Mouse (Mus musculus) gastrocnemius, postnatal 14 days (tissue): ENCODE data around the gene Obscn. TPM values are rescaled to one million over a fixed set of nuclear protein-coding genes. Genes with fewer than 3 reads are reported as not detected.

Experiments
- DNase-seq: peaks from one replicate; pipeline ENCODE4 v3.0.0; 2021; ENCODE audit warnings: mixed read lengths
- intact Hi-C: fragments of 180-260 bp; cut with DNase I; formaldehyde crosslinking; loops from one replicate; pipeline ENCODE4 v1.15.1; 2025; ENCODE audit warnings: low total_unique reads
- total RNA-seq, 2 experiments: library from RNA; stranded (reverse); gene quantifications; 2 replicates each; pipeline ENCODE4 v1.2.3; 2021

Gene Obscn
- total RNA-seq, 2 experiments from 2014 or later, result 708 to 848 TPM

DNA sequence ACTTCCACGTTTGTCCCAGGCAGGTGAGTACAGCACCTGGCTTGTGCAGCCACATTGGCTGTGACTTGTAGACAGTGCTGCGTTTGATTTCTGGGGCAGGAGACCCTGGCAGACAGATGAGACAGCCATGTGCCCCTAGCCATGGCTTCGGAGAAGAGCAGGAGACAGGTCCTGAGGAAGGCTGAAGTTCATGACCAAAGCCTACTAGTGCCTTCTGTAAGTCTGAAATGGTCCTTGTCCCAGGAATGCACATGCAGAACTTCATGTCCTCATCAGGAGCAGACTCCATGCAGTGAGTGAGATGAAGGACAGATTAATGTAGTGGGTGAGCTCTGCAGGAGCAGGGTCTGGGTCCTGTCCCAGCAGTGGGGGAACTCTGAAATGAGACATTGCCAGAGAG, 144.3 kb downstream of the Obscn start:
- peak; percentile 2 for DNase-seq
- intact Hi-C loops, result no loop called here

DNA sequence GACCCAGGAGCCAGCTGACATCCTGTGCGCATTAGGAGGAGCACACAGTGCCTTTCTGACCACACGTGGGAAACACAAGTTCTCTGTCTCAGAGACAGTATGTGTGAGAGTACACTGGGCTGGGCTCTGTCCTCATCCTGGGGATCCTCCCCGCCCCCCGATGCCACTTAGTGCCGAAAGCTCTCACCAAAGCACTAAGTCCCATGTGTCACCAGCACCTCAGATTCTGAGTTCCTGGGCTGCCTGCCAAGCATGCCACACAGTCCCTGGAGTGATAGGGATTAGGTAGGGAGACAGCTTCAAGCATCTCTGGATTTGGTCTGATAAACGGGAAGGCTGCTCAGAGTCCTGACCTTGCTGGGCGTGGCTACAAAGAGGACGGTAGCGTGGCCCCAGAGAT, 145.4 kb downstream of the Obscn start:
- intact Hi-C loops, result no loop called here
- peak; percentile 39 for DNase-seq

DNA sequence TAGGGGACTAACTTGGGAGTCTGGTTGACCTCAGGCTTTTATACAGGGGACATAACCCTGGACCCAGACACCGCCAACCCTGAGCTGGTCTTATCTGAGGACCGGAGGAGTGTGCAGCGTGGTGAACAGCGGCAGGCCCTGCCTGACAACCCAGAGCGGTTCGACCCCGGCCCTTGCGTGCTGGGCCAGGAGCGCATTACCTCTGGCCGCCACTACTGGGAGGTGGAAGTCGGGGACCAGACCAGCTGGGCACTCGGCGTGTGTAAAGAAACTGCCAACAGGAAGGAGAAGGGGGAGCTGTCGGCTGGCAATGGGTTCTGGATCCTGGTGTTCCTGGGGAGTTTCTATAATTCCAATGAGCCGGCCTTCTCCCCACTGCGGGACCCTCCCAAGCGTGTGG, 146.1 kb downstream of the Obscn start:
- intact Hi-C loops, result no loop called here
- peak; percentile 16 for DNase-seq

GRCm38 (mm10) chr11:58989166-58989565, 147.0 kb downstream of the Obscn start:
- intact Hi-C loops, result no loop called here
- DNase-seq, result peak; percentile 0

DNA sequence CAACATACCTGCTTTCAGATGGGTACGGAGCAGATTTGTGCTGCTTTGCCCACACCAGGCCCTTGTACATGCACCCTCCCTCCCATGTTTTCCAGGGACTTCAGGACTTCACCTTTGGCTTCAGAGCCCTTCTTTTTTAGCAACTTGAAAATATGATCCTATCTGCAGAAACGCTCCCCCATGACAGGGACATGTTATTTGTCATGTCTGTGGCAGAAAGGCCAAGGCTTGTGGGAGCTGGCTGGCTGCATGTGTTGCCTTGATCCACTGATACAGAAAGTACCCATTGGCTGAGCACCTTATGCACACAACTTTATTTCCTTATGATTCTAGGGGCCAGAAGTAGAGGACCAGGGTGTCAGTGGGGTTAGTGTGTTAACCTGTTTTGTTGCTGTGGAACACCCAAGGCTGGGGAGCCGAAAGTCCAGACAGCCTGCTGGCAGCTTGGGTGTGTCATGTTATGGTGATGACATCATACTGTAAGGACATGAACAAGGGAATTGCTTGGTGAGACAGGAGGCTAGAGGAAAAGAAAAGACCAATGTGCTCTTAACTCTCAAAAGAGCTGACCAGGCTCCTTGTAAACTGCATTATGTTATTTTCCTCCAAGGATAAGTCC, 150.8 kb downstream of the Obscn start:
- DNase-seq, result no peak
- intact Hi-C loops, result no loop called here

- intact Hi-C loops, result no loop called here
- no peak for DNase-seq
These were observed 151.5 kb downstream of the Obscn start for GRCm38 (mm10) chr11:58984657-58985056.

- DNase-seq, result no peak
- intact Hi-C loops, result no loop called here
These were observed 152.4 kb downstream of the Obscn start for GRCm38 (mm10) chr11:58983691-58984341.

DNA sequence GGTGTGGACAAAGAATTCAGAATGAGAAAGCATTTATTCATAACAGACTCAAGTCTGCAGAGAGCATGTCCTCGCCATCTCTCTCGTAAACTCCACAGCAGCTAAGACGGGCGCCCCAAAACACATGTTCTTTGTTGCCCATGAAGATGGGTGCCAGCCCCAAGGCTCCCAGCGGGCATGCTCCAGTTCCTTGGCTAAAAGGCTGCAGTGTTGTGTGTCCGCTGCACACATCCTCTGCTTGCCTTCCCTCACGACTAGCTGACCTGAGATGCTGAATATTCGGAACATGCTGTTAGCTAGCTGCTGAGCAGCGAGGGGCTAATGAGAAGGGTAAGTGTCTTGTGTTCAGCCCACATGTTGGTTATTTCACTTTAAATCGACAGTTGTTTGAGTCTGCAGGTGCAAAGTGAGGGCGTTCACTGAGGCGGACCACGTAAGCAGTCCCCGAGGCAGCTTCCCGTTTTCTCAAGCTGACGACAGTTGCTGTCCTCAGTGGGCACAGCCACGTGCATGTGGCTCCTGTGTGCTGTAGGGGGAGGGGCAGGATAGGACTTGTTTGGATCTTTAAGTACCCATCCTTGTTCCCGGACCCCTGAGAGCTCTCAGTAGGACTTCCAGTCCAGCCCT, 153.6 kb downstream of the Obscn start:
- no peak for DNase-seq
- intact Hi-C loops, result no loop called here

GRCm38 (mm10) chr11:58981541-58982447, 154.4 kb downstream of the Obscn start:
- intact Hi-C loops, result no loop called here
- peak; percentile 88 for DNase-seq

DNA sequence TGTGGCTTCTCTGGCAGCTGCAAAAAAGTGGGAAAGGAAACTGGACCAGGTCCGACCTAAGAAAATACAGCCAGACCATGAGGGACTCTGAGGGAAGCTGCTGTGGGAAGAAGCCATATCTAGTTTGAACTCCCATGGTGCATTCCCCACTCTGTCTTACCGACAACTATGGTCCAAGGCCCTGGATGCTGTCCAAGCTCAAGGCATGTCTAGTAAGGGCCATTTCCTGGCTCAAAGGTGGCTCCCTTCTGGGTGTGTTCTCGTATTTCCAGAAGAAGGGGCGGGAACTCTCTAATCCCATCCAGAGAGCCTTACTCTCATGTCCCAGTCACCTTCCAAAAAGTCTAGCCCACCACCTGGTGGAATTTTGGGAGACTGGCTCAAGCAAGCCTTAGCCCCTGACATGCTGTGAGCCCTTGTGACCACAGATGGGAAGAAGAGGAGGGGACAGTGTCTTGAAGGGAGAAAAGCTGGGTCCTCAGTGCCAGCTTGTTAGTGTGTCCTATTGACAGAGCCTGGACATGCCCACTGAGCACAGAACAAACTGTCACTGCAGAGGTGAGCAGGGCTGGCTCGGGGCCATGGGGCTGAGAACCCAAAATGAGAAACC, 155.7 kb downstream of the Obscn start:
- intact Hi-C loops, result no loop called here
- no peak for DNase-seq

GRCm38 (mm10) chr11:58979661-58980060, 156.5 kb downstream of the Obscn start:
- intact Hi-C loops, result no loop called here
- peak; percentile 47 for DNase-seq

DNA sequence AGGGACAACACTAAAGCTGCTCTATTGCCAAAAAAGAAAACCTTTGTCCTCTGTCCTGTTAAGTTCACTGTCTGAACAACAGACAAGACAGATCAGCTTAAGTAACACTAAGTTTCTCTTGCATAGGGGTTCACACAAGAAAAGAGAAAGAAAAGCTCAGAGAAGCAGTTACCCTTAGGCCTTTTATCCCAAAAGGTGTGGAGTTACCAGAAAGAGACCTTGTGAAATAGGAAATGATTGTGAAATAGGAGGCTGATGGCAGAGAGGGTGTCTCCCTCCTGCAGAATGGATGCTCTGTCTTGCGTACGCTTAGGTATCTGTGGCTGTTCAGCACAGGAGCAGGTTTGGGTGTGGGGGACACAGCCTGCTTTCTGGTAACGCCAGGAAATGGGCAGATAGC, 157.0 kb downstream of the Obscn start:
- DNase-seq, result no peak
- intact Hi-C loops, result no loop called here

DNA sequence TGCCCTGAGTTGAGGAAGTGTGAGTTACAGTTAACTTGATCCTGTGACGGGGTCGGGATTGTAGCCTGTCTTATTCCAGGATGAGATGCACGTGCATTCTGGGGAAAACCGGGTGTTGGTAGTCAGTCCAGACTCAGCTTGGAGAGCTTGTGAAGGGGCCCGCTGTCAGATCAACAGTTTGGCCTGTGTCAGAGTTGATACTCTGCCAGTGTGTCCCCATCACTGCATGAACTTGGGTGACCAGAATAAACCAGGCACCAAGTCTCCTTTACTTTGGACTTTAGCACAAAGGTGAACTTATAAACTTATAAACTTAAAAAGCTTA, 157.5 kb downstream of the Obscn start:
- no peak for DNase-seq
- intact Hi-C loops, result no loop called here

- peak; percentile 52 for DNase-seq
- intact Hi-C loops, result no loop called here
These were observed 158.0 kb downstream of the Obscn start, which contains the start of gene Trim11 for GRCm38 (mm10) chr11:58978027-58978705. Trim11 (plus strand) TSS chr11:58978093.

DNA sequence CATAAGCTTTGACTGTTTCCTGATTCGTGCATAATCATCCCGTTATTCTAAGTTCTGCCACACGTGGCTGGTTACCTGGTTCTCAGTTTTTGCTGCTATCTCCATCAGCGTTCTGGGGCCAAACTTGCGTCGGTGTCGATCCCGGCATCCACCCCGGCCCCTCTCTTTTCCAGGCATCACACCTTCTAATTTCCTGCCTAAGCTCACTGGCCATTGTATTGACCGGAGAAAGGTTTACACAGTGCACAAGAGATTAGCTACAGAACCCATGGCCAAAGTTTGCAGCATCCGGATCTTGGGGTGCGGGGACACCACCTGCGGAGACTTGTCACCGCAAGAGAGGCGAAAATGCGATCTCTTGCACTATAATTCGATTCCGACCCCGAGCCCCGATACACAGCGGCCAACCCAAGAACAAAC, 158.6 kb downstream of the Obscn start:
- no peak for DNase-seq
- intact Hi-C loops, result no loop called here

DNA sequence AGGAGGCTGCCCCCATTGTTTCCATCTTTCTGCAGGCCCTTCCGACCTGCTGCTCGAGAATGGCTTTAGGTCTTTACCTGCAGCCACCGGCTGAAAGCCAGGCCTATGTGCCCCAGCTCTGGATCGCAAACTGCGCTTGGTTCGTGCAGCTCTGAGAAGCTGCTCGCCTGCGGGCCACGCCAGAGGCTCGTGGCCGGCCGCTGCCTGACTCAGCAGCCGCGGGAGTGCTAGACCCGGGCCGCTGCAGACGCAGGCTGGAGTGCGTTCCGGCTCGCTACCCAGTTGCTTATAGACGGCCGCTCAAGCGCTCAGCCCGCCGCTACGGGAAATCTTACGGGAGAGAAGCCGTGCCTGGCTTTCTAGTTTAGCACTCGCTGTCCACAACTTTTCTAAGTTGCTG, 159.1 kb downstream of the Obscn start:
- intact Hi-C loops, result no loop called here
- DNase-seq, result no peak

GRCm38 (mm10) chr11:58974414-58974813, 161.8 kb downstream of the Obscn start:
- DNase-seq, result no peak
- intact Hi-C loops, result no loop called here

DNA sequence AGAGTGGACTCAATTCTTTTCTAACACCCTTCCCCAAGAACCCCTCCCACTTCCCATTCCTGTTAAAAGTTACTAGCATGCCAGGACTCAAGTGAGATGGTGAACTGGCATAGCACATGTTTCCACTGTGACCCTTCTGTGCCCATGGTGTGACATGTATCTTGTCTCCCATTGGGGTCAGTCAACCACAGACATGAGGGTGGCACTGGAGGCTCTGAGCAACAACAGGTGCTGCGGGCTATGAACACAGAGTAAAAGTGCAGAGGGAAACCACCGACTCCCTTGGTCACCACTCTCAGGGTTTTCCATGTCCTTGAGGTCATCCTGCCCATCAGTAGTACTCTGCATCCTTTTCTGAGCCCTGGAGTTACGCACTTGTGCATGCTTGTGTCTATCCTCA, 164.4 kb downstream of the Obscn start:
- intact Hi-C loops, result no loop called here
- DNase-seq, result no peak

DNA sequence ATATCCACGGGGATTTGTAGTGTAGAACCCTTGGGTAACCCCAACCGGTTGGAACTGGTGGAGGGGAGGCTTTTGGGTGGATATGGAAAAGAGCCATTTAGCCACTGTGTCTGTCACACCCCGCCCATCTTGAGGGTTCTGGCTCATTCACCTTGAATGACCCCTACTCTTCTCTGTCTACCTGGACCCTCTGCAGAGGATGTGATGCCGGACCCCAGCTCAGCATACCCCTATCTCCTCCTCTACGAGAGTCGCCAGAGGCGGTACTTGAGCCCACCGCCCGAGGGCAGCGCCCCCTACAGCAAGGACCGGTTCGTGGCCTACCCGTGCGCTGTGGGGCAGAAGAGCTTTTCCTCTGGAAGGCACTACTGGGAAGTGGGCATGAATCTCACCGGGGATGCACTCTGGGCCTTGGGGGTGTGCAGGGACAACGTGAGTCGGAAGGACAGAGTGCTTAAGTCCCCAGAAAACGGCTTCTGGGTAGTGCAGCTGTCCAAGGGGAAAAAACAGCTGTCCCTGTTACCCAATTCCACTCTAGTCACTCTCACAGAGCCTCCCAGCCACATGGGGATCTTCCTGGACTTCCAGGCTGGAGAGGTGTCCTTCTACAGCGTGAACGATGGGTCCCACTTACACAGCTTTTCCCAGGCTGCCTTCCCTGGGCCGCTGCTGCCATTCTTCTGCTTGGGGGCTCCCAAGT, 165.2 kb downstream of the Obscn start:
- DNase-seq, result no peak
- intact Hi-C loops, result no loop called here
